Mouse (Mus musculus) frontal cortex, postnatal 25 days (tissue): ENCODE results near the gene Nsf.
A peak's percentile ranks its signal among the peaks of the same experiment; 100 is the strongest.
"Not testable (repeated sequence)": the region's sequence is repeated elsewhere in the genome, so short reads cannot be mapped to it uniquely, and the experiment has no call there.

Source experiments
- DNase-seq, 2 experiments: peaks; one replicate each; pipeline ENCODE4 v3.0.0; 2022; ENCODE audit warnings: low spot score in 2 of 2

Gene Nsf

DNA sequence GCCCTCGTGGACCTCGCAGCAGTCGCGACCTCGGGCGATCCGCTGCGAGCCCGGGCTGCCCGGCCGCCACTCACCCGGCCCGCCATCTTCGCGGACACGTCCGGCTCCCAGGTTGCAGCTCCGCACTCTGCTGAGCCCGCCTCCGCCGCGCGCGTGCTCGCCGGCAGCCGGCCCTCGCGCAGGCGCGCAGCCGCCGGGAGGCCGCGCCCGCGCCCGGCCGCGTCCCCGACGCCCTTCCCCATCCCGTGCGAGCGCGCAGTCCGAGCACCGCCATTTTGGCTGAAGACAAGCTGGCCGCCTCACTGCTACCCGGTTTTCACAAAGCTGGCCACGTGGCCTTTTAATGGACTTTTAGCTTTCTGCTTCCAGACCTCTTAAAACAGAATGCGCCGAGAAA, at the start of gene Nsf:
Gene Nsf, minus strand, starts transcription at position 161 of the 397 bp plus-strand sequence.
- peak; percentile 61 to 67 for DNase-seq

DNA sequence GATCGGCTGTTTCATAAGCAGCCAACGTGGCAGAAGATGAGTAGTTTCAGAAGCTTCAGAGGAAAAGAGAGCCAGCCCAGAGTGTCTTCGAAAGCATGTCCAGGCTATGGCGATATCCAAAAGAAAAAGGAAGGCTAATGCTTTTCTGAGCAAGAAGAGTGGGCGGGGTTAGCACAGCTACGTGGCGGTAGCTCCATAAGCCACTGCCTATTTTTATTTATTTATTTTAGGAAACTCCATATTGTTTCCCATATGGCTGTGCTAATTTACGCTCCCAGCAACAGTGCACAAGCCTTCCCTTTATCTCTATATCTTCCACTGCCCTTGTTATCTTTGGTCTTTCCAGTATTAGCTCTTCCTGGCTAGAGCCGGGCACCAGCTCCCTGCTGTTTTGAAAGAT, 49.5 kb upstream of the Nsf start:
- DNase-seq: no peak

DNA sequence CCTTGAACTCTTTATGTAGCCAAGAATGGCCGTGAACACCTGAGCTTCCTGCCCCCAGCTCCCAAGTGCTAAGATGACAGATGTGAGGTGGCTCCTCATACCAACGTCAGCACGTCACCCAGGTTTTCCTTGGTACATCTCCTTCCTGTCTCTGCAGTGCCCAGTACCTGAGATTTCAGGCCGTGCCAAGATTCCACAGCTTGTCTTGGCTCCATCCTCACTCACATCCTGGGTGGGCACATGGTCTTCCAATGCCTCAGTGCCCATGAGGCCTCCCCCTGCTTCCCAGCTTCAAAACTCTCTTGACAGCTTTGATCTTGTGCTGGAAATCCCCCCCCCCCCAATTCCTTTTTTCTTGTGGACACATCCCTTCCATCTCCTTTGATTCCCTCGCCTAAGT, 48.3 kb upstream of the Nsf start:
- DNase-seq: no peak

DNA sequence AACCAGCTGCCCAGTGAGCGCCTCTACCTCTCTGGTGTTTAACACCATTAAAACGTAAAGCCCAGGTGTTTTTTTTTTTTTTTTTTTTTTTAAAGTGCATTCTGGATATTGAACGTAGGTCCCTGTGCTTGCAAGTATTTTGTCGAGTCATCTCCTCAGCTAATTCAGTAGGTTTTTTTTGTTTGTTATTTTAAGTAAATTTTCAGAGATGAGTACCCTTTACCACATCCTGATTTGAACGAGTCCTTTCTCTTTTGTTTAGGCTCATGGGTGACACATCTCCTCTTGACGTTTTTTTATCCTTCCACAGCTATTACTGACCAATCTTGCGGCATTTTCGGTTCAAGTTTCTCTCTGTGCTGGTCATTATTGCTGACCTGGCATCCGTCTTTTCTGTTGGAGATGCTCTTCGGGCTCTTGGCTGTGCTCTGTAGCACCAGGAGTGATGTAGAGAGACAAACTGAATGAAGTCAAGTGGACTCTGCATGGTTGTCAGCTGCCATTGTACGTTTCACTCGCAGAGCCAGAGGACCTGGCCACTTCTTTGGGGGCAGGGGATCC, 47.6 kb upstream of the Nsf start:
- no peak for DNase-seq

DNA sequence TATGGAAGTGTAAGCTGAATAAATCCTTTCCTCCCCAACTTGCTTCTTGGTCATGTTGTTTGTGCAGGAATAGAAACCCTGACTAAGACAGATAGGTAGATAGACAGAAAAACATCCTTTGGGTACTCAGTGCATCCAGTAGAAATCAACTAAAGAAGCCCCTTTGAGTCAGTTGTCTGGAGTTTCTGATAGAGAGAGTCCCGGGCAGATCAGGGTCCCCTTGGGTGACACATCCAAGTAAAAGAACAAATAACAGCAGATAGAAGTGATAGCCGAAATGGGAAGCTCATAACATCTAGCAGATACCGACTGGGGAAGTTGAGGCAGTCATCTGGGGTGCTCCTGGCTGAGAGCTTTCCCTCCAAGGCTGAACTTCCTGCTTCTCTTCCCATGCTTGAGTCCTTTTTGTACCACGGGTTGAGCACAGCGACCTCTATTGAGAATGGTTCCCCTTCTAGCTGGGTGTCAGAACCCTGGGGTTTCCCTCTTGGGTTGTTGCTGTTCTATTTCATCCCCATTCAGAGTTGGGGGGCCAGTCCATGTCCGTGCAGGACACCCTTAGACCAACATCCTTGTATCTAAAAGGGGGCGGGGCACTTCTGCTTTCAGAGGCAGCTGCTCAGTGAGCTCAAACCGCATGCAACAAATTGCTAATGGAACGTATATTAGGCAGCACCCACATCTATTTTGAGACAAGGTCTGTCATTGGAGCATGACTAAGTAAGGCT, 47.0 kb upstream of the Nsf start:
- no peak for DNase-seq

DNA sequence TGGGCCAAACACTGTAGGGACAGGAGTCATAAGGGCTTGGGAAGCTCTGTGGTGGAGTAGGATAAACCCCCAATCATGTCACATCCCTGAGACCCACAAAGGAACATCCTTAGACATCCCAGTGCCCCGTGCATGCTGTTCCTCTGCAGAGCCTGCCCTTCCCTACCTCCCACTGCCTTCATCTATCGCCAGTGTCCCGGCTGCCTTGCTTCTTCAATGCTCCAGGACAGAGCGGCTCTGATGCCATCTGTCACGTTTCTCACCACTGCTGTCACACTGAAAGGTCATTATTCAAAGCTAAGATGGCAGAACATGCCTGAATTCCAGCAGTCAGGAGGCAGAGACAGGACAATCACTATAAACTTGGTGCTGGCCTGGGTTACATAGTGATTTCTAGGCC, 44.9 kb upstream of the Nsf start:
- DNase-seq: no peak

DNA sequence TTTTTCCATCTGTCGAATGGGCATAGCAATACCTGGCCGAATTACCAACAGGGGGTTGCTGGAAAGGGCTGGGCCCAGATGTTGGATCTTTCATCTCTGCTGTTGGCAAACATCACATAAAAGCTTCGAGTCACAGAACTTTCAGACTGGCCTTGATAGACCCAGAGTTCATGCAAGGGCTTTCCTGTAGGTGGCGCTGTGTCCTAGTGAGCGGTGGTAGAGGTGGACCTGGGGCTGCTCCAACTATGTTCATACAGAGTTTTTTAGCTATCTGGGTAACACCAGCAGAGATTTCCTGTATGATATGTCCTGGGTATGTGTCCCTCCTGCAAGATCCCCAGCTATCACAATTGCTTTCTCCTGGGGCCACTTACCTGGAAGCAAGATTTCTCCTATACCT, 43.5 kb upstream of the Nsf start:
- DNase-seq: peak; percentile 77 to 79

DNA sequence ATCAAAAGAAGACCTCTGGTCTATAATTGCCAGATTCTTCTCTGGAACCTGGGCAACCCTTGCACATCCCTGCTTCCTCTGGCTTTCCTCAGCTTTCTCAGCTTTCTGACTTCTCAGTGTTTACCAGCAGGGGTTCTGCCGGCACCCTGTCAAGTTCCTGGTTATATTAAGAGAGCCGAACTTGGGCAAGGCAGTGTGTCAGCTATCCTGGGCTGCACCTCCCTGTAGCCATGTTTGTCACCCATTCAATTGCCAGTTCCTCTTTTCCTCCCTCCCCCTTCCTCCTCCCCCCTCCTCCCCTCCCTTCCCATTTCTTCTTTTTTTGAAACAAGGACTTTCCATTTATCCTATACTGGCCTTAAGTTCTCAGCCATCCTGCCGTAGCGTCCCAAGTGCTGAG, 38.8 kb upstream of the Nsf start:
- DNase-seq: no peak

DNA sequence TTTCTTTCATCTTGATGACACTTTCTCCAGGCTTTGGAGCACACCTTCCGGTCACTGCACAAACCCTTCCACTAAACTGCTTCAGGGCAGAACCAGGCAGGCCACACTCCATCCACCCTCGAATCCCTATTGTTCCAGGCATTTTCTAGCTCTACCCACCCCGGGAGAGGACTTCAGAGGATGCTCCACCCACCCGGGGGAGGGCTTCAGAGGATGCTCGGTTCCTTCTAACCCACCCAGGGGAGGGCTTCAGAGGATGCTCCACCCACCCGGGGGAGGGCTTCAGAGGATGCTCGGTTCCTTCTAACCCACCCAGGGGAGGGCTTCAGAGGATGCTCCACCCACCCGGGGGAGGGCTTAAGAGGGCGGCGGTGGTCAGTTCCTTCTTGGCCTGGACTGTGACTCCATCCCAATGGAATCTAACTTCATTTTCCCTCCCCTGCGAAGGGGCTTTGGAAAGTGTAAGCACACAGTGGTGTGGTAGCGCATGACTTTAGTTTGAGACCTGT, 36.2 kb upstream of the Nsf start:
- DNase-seq: not testable (repeated sequence)

DNA sequence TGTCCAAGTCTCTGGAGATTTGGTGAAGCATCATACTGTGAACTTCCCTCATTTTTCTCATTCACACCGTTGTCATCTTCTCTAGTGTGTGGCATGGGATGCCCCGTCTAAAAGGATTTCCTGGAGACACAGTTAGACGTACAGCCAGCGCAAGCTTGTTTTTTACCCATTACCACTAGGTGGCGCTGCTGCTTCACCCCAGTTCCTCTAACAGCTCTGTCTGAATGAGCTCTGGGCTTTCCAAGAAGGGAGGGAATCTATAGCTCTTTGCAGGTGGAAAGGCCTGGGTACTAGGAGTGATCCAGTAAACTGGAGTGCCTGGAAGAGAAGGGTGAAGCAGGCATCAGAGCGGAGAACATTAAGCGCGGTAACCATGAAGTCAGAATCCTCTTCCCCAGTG, 33.6 kb upstream of the Nsf start:
- DNase-seq: peak; percentile 58 to 74

DNA sequence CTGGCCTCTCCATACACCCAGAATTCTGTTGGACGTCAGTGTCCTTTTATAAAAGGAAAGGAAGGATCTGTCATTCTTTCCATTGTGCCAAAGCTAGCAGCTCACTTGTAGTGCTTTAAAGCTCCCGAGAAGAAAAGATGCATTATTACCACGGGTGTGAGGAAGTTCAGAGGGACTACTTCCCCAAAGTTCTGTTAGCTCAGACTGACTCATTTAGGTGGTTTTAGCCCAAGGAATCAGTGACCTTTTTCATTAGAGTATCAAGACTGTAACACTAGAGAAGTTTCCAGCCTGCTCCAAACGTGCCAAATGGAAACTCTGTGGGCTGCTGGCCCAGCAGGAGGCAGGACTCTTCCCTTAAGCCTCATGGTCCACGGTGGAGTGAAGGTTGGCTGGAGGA, 30.2 kb upstream of the Nsf start:
- DNase-seq: no peak

DNA sequence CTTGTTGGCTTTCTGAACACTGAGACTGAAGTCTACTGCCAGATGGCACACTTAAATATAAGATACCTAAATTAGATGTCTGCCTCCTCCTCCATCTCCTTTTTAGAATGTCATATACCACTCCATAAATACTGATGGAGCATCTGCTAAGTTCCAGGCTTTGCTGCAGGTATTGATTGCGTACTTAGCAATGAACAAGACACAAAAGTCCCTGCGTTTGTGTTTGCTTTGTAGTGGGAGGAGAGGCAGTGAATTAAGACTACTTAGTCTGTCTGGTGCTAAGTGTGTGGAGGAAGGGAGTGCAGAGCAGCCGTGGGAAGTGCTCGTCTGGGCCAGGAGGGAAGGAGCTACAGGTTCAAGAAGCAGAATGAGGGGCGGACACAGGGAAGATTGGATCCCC, 28.0 kb upstream of the Nsf start:
- no peak for DNase-seq

DNA sequence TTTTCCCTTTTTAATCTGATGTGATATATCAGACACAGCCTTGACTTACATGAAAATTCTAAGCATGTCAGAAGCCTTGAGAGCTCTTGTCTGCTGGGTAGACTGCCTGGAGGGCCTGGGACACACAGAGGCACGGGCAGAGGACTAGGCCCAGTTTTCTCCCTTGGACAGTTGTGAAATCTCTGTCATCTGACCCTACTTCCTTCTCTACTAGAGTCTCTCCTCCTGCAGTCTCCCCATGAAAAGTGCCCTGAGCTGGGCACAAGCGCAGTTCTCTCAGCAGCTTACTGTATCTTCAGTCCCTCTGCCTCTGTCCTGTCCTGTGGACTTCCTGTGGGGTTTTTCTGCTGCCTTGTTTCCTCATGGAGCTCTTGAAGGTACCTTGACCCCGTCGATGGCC, 25.5 kb upstream of the Nsf start:
- DNase-seq: no peak

DNA sequence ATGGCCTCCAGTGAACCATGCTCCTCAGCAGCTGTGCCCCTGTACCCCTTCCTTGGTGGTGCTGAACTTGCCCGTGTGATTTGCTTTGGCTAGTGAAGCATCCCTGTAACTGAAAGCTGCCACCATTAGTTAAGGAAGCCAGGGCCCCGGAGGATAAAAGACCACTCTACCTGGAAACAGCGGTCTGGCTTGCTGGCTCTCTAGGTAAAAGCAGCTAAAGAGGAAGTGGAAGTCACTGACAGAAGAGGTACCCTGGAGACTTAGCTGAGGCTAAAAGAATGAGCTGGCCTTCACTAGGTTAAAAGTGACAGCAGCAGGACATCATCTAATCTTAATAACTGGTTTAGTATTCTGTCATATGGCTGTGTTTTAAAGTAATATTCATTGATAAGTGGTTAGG, 17.0 kb upstream of the Nsf start:
- DNase-seq: no peak

DNA sequence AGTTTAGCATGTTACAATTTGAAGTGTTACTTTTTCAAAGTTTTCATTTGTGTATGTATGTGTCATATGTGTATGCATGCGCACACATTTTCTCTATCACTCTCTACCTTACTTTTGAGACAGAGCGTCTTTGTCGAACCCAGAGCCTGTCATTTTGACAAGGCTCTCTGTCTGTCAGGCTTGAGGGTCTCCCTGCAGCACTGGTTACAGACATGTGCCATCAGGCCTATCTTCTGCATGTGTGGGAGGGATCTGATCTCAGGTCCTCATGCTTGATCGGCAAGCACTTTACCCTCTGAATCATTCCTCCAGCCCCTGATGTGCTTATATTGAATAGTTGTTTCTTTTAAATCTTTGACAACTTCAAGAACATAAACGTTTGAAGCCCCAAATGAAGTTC, 15.4 kb upstream of the Nsf start:
- DNase-seq: no peak

DNA sequence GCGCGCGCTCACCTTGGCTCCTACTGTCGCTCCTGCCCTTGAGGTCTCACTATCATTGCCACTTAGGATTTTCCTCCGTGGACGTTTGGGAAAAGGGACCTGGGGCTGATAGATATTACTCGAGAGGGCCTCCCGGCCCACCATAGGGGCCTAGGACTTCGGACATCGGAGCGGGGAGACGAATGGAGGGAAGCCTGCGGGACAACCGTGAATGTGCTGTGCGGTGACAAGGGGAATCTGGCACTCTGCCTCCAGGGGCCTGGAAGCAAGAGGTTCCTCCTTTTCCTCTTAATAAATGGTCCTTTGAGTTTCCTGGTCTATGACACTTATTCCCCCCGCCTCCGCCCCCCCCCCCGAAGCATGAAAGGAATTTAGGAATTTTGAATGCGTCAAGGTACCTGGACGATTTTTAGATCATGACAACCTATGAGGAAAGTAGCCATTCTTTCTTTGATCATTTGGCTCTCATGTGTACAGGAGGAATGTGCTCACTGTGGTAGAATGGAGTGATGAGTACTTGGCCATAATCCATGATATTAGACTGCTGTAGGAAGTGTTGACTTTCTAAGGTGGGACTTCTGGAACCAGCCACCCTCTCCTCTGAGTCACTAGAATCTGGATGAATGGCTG, 13.4 kb upstream of the Nsf start:
- DNase-seq: no peak

DNA sequence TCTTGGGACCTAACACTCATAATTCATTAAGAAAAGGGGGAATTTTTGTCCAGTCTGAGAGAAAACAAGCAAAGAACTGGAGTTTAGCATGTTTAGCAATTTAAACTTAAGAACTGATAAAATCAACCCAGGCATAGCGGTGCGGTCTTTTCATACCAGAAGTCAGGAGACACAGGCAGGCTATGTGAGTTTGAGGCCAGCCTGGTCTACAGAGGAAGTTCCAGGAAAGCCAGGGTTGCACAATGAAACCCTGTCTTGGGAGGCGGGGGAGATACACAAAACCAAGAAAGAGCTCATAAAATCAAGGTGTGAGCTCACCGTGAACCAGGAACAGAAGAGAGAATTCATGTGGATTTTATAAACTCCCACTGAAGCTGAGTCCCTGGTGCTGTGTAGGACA, 3.0 kb upstream of the Nsf start:
- DNase-seq: no peak

DNA sequence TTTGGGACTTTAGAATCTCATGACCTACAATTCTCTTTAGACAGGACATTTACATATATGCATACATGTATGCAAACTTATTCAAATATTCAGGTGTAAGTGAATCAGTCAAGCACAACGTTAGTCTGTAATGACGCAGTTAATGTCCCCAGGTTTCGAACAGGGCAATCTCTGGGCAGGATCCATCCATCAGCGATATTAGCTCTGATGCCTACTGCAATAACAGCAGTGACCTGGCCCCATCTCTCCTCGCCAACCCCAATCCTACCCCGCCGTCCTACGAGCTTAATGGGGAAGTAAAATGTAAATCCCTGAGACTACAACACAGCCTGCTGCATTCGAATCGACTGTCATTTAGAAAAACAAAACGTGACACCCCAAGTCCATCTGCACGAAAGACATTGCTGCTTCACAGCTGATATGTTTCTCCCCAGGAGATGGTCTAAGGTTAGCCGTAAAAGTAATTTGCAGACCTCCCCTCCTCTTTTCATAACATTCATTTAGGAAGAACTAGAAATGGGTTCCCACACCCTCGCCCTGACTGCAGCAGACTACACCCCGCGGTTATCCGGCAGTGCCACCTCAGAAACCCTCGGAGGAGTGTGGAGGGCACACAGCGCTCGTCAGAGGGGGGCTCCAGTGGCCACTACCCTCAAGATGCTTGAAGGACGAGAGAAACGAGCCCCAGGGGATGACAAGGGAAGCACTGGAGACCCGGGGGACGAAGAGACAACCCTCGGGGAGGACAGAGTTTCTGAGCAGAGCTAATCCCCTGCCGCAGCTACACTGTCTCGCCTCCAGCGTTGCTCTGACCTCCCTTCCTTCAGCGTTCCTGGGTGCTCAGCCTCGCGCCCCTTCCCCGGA, 592 bp downstream of the Nsf start:
- no peak for DNase-seq

DNA sequence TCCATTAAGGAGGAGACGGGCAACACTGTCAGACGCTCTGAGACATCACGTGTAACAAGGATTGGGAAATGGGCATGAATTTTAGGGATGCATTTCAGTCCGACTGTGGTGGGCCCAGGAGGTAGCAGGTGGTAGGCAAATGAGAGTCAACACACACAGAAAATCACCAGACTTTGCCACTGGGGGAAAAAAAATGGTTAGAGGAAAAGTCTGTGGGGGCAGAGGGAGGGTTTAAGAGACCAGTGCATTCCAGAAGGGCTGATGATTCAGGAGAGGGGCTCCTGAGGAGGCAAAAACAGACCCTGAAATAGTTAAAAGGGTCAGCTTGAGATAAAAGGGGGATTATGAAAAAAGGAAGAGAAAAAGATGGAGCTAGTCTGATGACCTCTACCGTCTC, 1.2 kb downstream of the Nsf start:
- no peak for DNase-seq

DNA sequence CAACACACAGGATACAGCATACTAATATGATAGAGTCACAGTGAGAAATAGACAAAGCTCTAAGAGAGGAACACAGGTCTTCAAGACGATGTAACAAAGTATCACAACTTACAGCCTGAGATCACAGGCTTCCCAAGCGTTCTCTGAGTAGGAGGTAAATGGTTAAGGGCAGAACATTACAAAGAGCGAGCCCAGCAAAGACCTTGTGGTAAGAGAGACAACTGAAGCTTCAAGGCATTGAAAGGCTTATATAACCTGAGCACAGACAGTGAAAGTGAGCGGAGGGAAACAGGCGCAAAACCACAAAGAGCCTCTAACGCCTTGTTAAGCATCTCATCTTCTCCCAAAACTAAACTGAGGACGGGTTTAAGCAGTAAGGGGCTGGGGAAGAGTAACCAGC, 2.8 kb downstream of the Nsf start:
- no peak for DNase-seq

DNA sequence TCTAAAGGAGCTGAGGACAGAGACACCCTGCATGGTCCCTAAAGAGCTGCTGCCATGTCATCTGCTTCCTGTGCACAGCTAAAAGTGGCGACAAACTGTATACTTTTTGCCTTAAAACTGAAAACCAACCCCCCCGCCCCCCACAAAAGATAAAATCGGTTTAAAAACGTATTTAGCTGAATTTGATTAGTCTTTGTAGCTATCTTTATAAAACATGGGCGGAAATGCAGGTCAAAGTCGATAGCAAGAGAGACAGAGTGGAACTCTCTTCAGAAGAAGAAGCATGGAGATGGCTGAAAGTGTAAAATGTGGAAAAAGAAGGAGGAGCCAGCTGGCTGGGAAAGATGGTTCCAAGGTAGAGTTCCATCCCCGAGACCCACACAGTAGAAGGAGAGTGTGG, 4.9 kb downstream of the Nsf start:
- DNase-seq: no peak

DNA sequence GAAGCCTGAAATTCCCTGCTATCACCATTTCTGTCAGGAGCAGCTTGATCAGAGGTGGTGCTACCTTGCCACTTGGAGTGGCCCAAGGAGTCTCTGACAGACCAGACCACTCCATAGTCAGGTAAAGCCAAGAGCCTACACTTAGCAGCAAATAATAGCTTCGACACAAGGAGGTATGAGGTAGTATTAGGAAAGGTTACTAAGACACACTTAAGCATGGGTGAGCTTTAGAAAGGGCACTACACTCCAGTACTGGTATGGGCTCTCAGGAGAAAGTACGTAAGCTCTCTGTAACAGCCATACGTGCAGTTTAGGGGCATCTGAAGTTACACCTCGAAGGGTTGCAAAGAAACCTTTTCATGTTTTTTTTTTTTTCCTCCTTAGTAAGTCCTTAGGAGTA, 11.1 kb downstream of the Nsf start:
- DNase-seq: no peak
